9 mouse cellular contexts compared by ENCODE assay signal in genomic region chr1:83187154-83187553, GRCm38 (mm10). TPM values are rescaled to one million over a fixed set of nuclear protein-coding genes. Genes with fewer than 3 reads are reported as not detected.
DNase-seq lines count a peak whose midpoint lies in the region; ATAC-seq and TF ChIP-seq lines count a peak whose summit lies in the region.
"Had no signal": no experiment of that assay in that cellular context is flagged by ENCODE, and none has a peak within 500 bp of the region (broad histone marks: within the 10 kb centered on the region; RNA-seq: fewer than 3 reads in every experiment).

No protein-coding gene starts in this region.

- no peaks in the 10 kb centered on the region for H3K36me3 ChIP-seq in hindbrain, embryonic 14.5 days (replicated peaks; ENCODE audit: control insufficient read depth, insufficient read depth)
- no peaks in the 10 kb centered on the region for H3K36me3 ChIP-seq in hindbrain, embryonic 12.5 days
- no peaks in the 10 kb centered on the region for H3K36me3 ChIP-seq in CH12.LX (replicated peaks in 1 of 2; ENCODE audit: control insufficient read depth in 1 of 2, insufficient read depth in 1 of 2, low read length in 1 of 2)
- H3K36me3 ChIP-seq in neural tube, embryonic 14.5 days (ENCODE audit: control insufficient read depth, insufficient read depth, low read length): no peaks in the 10 kb centered on the region

- H3K27ac ChIP-seq in hindbrain, embryonic 14.5 days: no peak overlapping the region
- no peak overlapping the region for H3K27ac ChIP-seq in hindbrain, embryonic 12.5 days
- H3K27ac ChIP-seq in CH12.LX (ENCODE audit: insufficient read depth, low read depth): no peak overlapping the region
- no peak overlapping the region for H3K27ac ChIP-seq in neural tube, embryonic 14.5 days (ENCODE audit: low read depth, low read length)

- no peak for TF ChIP-seq EP300 in CH12.LX (IDR thresholded peaks at IDR 0.05; ENCODE audit: low read length)

- H3K79me2 ChIP-seq in CH12.LX (replicated peaks; ENCODE audit: control insufficient read depth, extremely low read depth, insufficient read depth, poor library complexity, severe bottlenecking): no peaks in the 10 kb centered on the region

- no peak for TF ChIP-seq POLR2A in CH12.LX (IDR thresholded peaks at IDR 0.05; ENCODE audit: low read depth, low read length)

- H3K27me3 ChIP-seq in hindbrain, embryonic 14.5 days (ENCODE audit: control insufficient read depth, insufficient read depth, low read length): no peaks in the 10 kb centered on the region
- H3K27me3 ChIP-seq in hindbrain, embryonic 12.5 days: no peaks in the 10 kb centered on the region
- H3K27me3 ChIP-seq in CH12.LX (replicated peaks): no peaks in the 10 kb centered on the region
- no peaks in the 10 kb centered on the region for H3K27me3 ChIP-seq in neural tube, embryonic 14.5 days (ENCODE audit: control insufficient read depth, insufficient read depth, low read length)

- H3K4me3 ChIP-seq in hindbrain, embryonic 14.5 days (replicated peaks; ENCODE audit: low read length): no peak overlapping the region
- H3K4me3 ChIP-seq in hindbrain, embryonic 12.5 days: no peak overlapping the region
- no peak overlapping the region for H3K4me3 ChIP-seq in CH12.LX (replicated peaks in 1 of 3; ENCODE audit: low read depth in 2 of 3, low read length in 2 of 3, poor library complexity in 1 of 3)
- no peak overlapping the region for H3K4me3 ChIP-seq in neural tube, embryonic 14.5 days (ENCODE audit: low read depth, low read length)

- no peak overlapping the region for H3K4me2 ChIP-seq in hindbrain, embryonic 14.5 days (replicated peaks)
- H3K4me2 ChIP-seq in hindbrain, embryonic 12.5 days (replicated peaks): no peak overlapping the region
- no peak overlapping the region for H3K4me2 ChIP-seq in CH12.LX (ENCODE audit: insufficient read depth, low read depth, poor library complexity, severe bottlenecking)
- H3K4me2 ChIP-seq in neural tube, embryonic 14.5 days (ENCODE audit: low read depth, low read length): no peak overlapping the region

- TF ChIP-seq CTCF in CH12.LX (conservative IDR thresholded peaks at IDR 0.05 in 1 of 2, IDR thresholded peaks at IDR 0.05 in 1 of 2; ENCODE audit: low read depth in 2 of 2, low read length in 2 of 2): peak; percentile 72 to 86

- peak; percentile 50 for TF ChIP-seq RAD21 in CH12.LX (IDR thresholded peaks at IDR 0.05; ENCODE audit: low read depth, low read length)

- DNase-seq in hindbrain, embryonic 14.5 days (ENCODE audit: low spot score): peak; percentile 55
- peak; percentile 68 for DNase-seq in CH12.LX (ENCODE audit: extremely low read depth)
- peak; percentile 55 to 57 for DNase-seq in adrenal gland, adult 18-20 months (ENCODE audit: low spot score in 2 of 2)
- DNase-seq in layer of hippocampus, postnatal 10 days (ENCODE audit: low spot score in 2 of 2): peak; percentile 59 to 61
- no peak for DNase-seq in spleen, postnatal 14 days (ENCODE audit: low spot score in 2 of 2)

- ATAC-seq in hindbrain, embryonic 14.5 days (ENCODE audit: low FRiP score): no peak
- no peak for ATAC-seq in hindbrain, embryonic 12.5 days (ENCODE audit: low FRiP score)
- ATAC-seq in frontal cortex, adult (ENCODE audit: low TSS enrichment): peak; percentile 86
- ATAC-seq in neural tube, embryonic 14.5 days (ENCODE audit: low read depth): 0 out of 2 replicates have a peak, but pooled peaks have one; percentile 46

- dilution Hi-C loops in CH12.LX (cut with MboI; ENCODE audit: extremely low pct_ligation_motif_present, extremely low pct_unique_long_range_greater_than_20kb, low sequenced_read_pairs): no loop called here

- in situ Hi-C loops in CH12.LX (cut with MboI; ENCODE audit: low pct_ligation_motif_present, low pct_unique_long_range_greater_than_20kb, low sequenced_read_pairs): loop anchor here (25.0 kb wide), 1 partner anchor 400 kb away; no protein-coding TSS in a partner anchor

- no peaks in the 10 kb centered on the region for H3K9me3 ChIP-seq in hindbrain, embryonic 14.5 days (ENCODE audit: control insufficient read depth, low read length)
- no peaks in the 10 kb centered on the region for H3K9me3 ChIP-seq in hindbrain, embryonic 12.5 days (replicated peaks)
- no peaks in the 10 kb centered on the region for H3K9me3 ChIP-seq in CH12.LX (replicated peaks; ENCODE audit: low read length)
- H3K9me3 ChIP-seq in neural tube, embryonic 14.5 days (ENCODE audit: control insufficient read depth, low read length): no peaks in the 10 kb centered on the region

- H3K9ac ChIP-seq in hindbrain, embryonic 14.5 days: no peak overlapping the region
- H3K9ac ChIP-seq in hindbrain, embryonic 12.5 days: no peak overlapping the region
- no peak overlapping the region for H3K9ac ChIP-seq in CH12.LX (ENCODE audit: insufficient read depth, low read depth)
- H3K9ac ChIP-seq in neural tube, embryonic 14.5 days (replicated peaks; ENCODE audit: low read depth, low read length): no peak overlapping the region

- WGBS in hindbrain, embryonic 14.5 days: 55% methylated on average over 2 of the region's 2 CpGs
- WGBS in hindbrain, embryonic 12.5 days: 55% methylated on average over 2 of the region's 2 CpGs
- 59% methylated on average over 2 of the region's 2 CpGs for WGBS in neural tube, embryonic 14.5 days

- no peaks in the 10 kb centered on the region for H3K4me1 ChIP-seq in hindbrain, embryonic 14.5 days (replicated peaks; ENCODE audit: control insufficient read depth, insufficient read depth, low read length)
- no peaks in the 10 kb centered on the region for H3K4me1 ChIP-seq in hindbrain, embryonic 12.5 days
- 0 out of 4 replicates have a peak, but pooled peaks cover 0 to 2% of the 10 kb centered on the region in 2 experiments for H3K4me1 ChIP-seq in CH12.LX (ENCODE audit: control insufficient read depth in 1 of 2, insufficient read depth in 2 of 2)
- H3K4me1 ChIP-seq in neural tube, embryonic 14.5 days (ENCODE audit: control insufficient read depth, insufficient read depth, low read length): no peaks in the 10 kb centered on the region

TF ChIP-seq in CH12.LX, 34 proteins besides CTCF, POLR2A, EP300 and RAD21:
- no peak for TF ChIP-seq MEF2A (IDR thresholded peaks at IDR 0.05; ENCODE audit: borderline replicate concordance, low read depth, low read length)
- no peak for TF ChIP-seq JUND (conservative IDR thresholded peaks at IDR 0.05; ENCODE audit: low read depth, low read length)
- no peak for TF ChIP-seq ZC3H11A (IDR thresholded peaks at IDR 0.05; ENCODE audit: low read depth, low read length)
- peak; percentile 86 for TF ChIP-seq SMC3 (IDR thresholded peaks at IDR 0.05; ENCODE audit: low read depth, low read length)
- no peak for TF ChIP-seq NELFE (IDR thresholded peaks at IDR 0.05; ENCODE audit: low read depth, low read length)
- no peak for TF ChIP-seq CHD1 (IDR thresholded peaks at IDR 0.05; ENCODE audit: low read depth, low read length)
- TF ChIP-seq ETS1 (conservative IDR thresholded peaks at IDR 0.05; ENCODE audit: low read depth, low read length): no peak

RNA-seq across cellular contexts. Expression of gene Daw1, which starts 27.6 kb away (rescaled TPM):
- 1.2 and 2.0 TPM in 2 replicates for polyA plus RNA-seq in hindbrain, embryonic 14.5 days (2014; fragmentation: Nextera tagmentation; extraction: Ambion mirVana)
- polyA plus RNA-seq in hindbrain, embryonic 12.5 days (2016; fragmentation: Nextera tagmentation; extraction: Ambion mirVana): 0.72 and 0.95 TPM in 2 replicates
- total RNA-seq in CH12.LX (2012; rRNA removed): not detected in 2 replicates
- not detected in 2 replicates for total RNA-seq in CH12.LX (2014; rRNA removed)
- polyA plus RNA-seq in CH12.LX (2012; ENCODE audit: insufficient read length, low read depth): not detected in 2 replicates
- total RNA-seq in adrenal gland, adult 18-20 months (2021): not detected
- 1 to 10 TPM; 1.2 to 2.2 TPM for total RNA-seq in layer of hippocampus, postnatal 10 days (2021)
- polyA plus RNA-seq in neural tube, embryonic 14.5 days (2014; fragmentation: Nextera tagmentation; extraction: Ambion mirVana): 0.73 and 1.6 TPM in 2 replicates
- polyA plus RNA-seq: liver, embryonic 16.5 days had no signal

Comparison
In these comparisons a context has a peak if more than half of its experiments do, and no peak if none do; other contexts are left out.
1. ATAC-seq: peak in frontal cortex, adult (single experiment) and neural tube, embryonic 14.5 days (single experiment); none in hindbrain, embryonic 14.5 days (single experiment) and hindbrain, embryonic 12.5 days (single experiment).
2. DNase-seq: peak in hindbrain, embryonic 14.5 days (single experiment), CH12.LX (single experiment), adrenal gland, adult 18-20 months (2 of 2) and layer of hippocampus, postnatal 10 days (2 of 2); none in spleen, postnatal 14 days (0 of 2).